Mouse (Mus musculus): ENCODE results near the gene Itprip.

DNA sequence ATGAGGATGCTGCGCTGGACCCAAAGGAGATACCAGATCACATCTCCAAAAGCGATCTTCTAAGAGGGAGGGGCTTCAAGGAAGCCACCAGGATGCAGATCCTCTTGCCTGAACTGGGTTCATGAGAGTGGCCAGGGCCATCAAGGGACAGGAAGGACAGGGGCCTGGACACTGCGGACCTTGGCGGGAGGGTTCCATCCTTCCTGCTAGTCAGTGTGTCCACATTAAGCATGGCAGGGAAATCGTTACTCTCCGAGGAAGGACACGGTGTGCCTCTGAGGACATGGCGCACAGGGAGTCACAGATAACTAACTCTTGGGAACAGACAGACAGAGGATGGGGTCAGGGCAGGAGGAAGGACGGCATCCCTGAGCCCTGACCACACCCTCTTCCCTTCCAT is 11.5 kb downstream of the Itprip start:
- TF ChIP-seq CTCF (IDR thresholded peaks at IDR 0.05; ENCODE audit: borderline replicate concordance, extremely low read depth, insufficient read depth, insufficient read length) (no peak), POLR2A (IDR thresholded peaks at IDR 0.05; ENCODE audit: borderline replicate concordance, extremely low read depth, insufficient read depth, insufficient read length, poor library complexity, severe bottlenecking) (no peak)
